Mouse (Mus musculus) heart, adult 2 months (tissue): ENCODE measurements around the gene Setd7. TPM values are rescaled to one million over a fixed set of nuclear protein-coding genes. Genes with fewer than 3 reads are reported as not detected.

Experiments
- DNase-seq, 2 experiments: peaks; one replicate each; pipeline ENCODE4 v3.0.0; 2021
- H3K27ac ChIP-seq: fragments of 200-600 bp; 2 replicates; pipeline ENCODE4 v1.8.1; 2022
- H3K27me3 ChIP-seq: fragments of 200-500 bp; 2 replicates; pipeline ENCODE4 v1.6.1; 2012; ENCODE audit warnings: mild to moderate bottlenecking, low read length, inconsistent platforms, mixed read lengths; ENCODE audit not compliant: control insufficient read depth, insufficient read depth
- H3K36me3 ChIP-seq: fragments of 200-500 bp; 2 replicates; pipeline ENCODE4 v1.6.1; 2012; ENCODE audit warnings: low read length, inconsistent platforms; ENCODE audit not compliant: control insufficient read depth, insufficient read depth
- H3K4me1 ChIP-seq: fragments of 200-500 bp; 2 replicates; pipeline ENCODE4 v1.6.1; 2011; ENCODE audit warnings: low read length; ENCODE audit not compliant: control insufficient read depth, insufficient read depth
- H3K4me3 ChIP-seq: fragments of 200-600 bp; 2 replicates; pipeline ENCODE4 v1.8.1; 2022
- H3K79me2 ChIP-seq: fragments of 200-500 bp; replicated peaks from 2 replicates; pipeline ENCODE4 v1.6.1; 2012; ENCODE audit warnings: mild to moderate bottlenecking, inconsistent platforms, low read length, moderate library complexity, mixed read lengths; ENCODE audit not compliant: control insufficient read depth, insufficient read depth
- H3K9ac ChIP-seq: fragments of 200-500 bp; 2 replicates; pipeline ENCODE4 v1.6.1; 2012; ENCODE audit warnings: low read depth, mild to moderate bottlenecking, control low read depth, inconsistent platforms, low read length, mixed read lengths
- CTCF ChIP-seq: fragments of 200-600 bp; IDR thresholded peaks from 2 replicates; pipeline ENCODE4 v1.8.1; 2022; ENCODE audit warnings: antibody characterized with exemption, mild to moderate bottlenecking, moderate library complexity
- EP300 ChIP-seq: fragments of 200-500 bp; IDR thresholded peaks from 2 replicates; pipeline ENCODE4 v1.6.1; 2011; ENCODE audit warnings: low read depth, low read length, control low read depth; ENCODE audit not compliant: insufficient read depth
- POLR2A ChIP-seq: fragments of 200-500 bp; IDR thresholded peaks from 2 replicates; pipeline ENCODE4 v1.6.1; 2011; ENCODE audit warnings: mild to moderate bottlenecking, low read depth, low read length, control low read depth; ENCODE audit not compliant: insufficient read depth
- WGBS: fragments of 180-500 bp; shearing (Covaris S2); methylation state at CpG from one replicate; pipeline ENCODE4 v1.1.7; 2018; 5-methylcytosine and 5-hydroxymethylcytosine counted together
- intact Hi-C: fragments of 180-260 bp; cut with DNase I; formaldehyde crosslinking; loops from one replicate; pipeline ENCODE4 v1.15.1; 2025
- polyA plus RNA-seq: library from polyadenylated mRNA; depleted of rRNA; stranded (reverse); fragments of >200 nt; gene quantifications from 2 replicates; pipeline ENCODE4 v1.2.3, GENCODE M21; 2012
- total RNA-seq, 2 experiments: library from RNA; stranded (reverse); gene quantifications; 2 replicates each; pipeline ENCODE4 v1.2.3; 2021

Setd7 gene
- total and polyA plus RNA-seq, 3 experiments: 21.6 to 68.2 (median 51.0) TPM

DNA sequence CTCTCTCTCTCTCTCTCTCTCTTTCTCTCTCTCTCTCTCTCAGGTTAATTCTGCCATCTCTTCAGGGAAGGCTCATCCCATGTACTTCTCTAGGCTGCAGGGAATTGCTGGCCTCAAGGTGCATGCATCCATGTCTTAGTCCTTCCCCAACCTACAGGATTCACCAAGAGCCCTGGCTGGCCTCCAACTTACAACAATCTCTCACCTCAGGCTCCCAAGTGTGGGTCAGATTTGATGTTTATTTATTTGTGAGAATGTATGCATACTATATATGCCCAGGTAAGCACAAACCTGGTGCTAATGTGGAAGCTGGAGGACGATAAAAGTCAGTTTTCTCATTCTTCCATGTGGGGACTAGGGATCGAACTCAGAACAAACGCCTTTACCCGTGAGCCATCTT, 5.8 kb downstream of the Setd7 start:
- no peak for DNase-seq
- no peak overlapping the region for H3K9ac ChIP-seq
- intact Hi-C loops: loop anchor here (10.0 kb wide), 2 partner anchors 1390 to 1910 kb away; partner anchors contain the start of genes Nhlrc3 and Proser1
- H3K4me3 ChIP-seq: no peak overlapping the region
- 89% methylated on average over 4 of the region's 4 CpGs for WGBS
- no peaks in the 10 kb centered on the region for H3K27me3 ChIP-seq
- peaks cover 19% of the 10 kb centered on the region for H3K4me1 ChIP-seq
- no peaks in the 10 kb centered on the region; the same call in 1 of the 2 replicates for H3K36me3 ChIP-seq
- H3K79me2 ChIP-seq: peaks cover 2% of the 10 kb centered on the region
- no peak overlapping the region for H3K27ac ChIP-seq
- TF ChIP-seq CTCF (no peak), POLR2A (no peak), EP300 (no peak)

DNA sequence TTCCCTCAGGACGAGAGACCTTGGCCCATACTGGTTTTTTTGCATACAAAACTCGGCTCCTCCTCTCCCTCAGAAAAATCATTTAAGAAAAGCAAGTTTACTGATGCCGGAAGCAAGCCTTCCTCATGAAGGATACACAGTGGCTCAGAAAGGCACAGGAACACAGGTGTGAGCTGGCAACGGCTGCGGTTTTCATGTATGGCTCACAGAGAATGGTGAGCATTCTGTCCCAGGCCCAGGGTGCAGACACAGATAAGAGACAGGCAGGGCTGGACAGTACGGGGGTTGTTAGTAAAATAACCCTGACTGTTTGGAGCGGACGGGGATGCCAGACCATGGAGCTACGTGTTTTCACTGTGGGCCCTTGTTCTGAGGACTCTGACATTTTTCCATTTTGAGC, 6.6 kb downstream of the Setd7 start:
- Histone ChIP-seq H3K27me3 (no peaks in the 10 kb centered on the region), H3K4me3 (no peak overlapping the region; the same call in 1 of the 2 replicates), H3K79me2 (peaks cover 3% of the 10 kb centered on the region), H3K9ac (no peak overlapping the region), H3K4me1 (peaks cover 19% of the 10 kb centered on the region), H3K27ac (peak overlapping the region; percentile 56), H3K36me3 (no peaks in the 10 kb centered on the region; the same call in 1 of the 2 replicates)
- TF ChIP-seq POLR2A (no peak), CTCF (no peak), EP300 (no peak)
- intact Hi-C loops: loop anchor here (10.0 kb wide), 2 partner anchors 1391 to 1911 kb away; partner anchors contain the start of genes Nhlrc3 and Proser1
- 47% methylated on average over 9 of the region's 9 CpGs for WGBS
- DNase-seq: peak in 1 of 2 experiments; percentile 28

DNA sequence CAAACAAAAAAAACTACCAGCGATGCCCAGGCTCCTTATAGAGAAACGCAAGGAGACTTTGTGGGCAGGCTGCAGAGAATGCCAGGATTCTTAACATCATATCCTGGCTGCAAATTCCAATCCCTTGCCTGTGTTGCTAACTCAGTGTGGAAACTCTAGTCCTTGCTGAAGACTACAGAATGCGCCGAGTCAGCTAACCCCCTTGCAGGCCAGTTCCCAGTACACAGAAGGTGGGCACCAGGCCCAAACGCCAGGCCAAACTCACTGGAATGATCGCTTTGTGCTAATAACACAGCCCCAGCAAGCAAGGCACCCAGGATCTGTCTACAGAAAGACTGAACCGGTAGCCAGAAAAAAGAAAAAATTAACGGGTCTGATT, 7.2 kb downstream of the Setd7 start:
- 16% methylated on average over 8 of the region's 8 CpGs for WGBS
- Histone ChIP-seq H3K79me2 (peaks cover 3% of the 10 kb centered on the region), H3K9ac (peak overlapping the region; percentile 14), H3K4me3 (peak overlapping the region; percentile 19), H3K4me1 (peaks cover 19% of the 10 kb centered on the region), H3K27me3 (no peaks in the 10 kb centered on the region), H3K36me3 (no peaks in the 10 kb centered on the region; the same call in 1 of the 2 replicates), H3K27ac (peak overlapping the region; percentile 56)
- no peak for TF ChIP-seq POLR2A
- TF ChIP-seq EP300: no peak
- TF ChIP-seq CTCF: no peak
- peak; percentile 63 to 71 for DNase-seq
- intact Hi-C loops: loop anchor here (10.0 kb wide), 2 partner anchors 1391 to 1911 kb away; partner anchors contain the start of genes Nhlrc3 and Proser1

DNA sequence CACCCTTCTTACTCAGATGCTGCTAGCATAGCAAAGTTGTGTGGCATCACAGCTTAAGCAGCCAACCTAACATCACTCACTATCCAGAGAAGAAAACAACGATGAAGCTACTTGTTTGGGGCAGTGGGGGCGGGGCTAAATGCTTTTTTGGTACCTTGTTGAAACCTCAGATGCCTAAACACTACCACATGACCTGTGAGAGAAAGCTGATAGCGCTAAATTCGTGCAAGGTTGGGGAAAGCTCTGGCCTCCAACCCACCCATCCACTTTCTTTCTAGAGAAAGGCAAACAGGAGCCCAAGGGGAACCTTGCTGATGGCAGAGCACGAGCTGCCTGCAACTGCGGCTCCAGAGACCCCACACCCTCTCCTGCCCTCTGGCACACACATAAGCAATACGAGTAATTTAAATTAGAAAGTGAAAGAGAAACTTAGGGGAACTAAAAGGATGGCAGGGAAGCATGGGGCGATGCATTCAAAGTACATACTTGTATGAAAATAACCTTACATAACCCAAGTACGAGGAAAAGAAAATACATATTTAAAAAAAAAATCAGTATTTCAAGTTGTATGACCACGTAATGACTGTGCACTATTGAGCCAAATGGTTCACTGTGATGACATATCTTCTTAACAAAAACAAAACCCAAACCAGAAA, 7.7 kb downstream of the Setd7 start:
- TF ChIP-seq POLR2A: no peak
- TF ChIP-seq EP300: no peak
- TF ChIP-seq CTCF: no peak
- H3K9ac ChIP-seq: peak overlapping the region; percentile 54
- no peaks in the 10 kb centered on the region for H3K27me3 ChIP-seq
- H3K79me2 ChIP-seq: peaks cover 2% of the 10 kb centered on the region
- no peaks in the 10 kb centered on the region; the same call in none of the 2 replicates for H3K36me3 ChIP-seq
- peaks cover 17% of the 10 kb centered on the region for H3K4me1 ChIP-seq
- peak overlapping the region; percentile 19 for H3K4me3 ChIP-seq
- peak; percentile 35 to 45 for DNase-seq
- 13% methylated on average over 10 of the region's 10 CpGs for WGBS
- intact Hi-C loops: loop anchor here (10.0 kb wide), 2 partner anchors 1392 to 1912 kb away; partner anchors contain the start of genes Nhlrc3 and Proser1
- peak overlapping the region; percentile 56 for H3K27ac ChIP-seq

DNA sequence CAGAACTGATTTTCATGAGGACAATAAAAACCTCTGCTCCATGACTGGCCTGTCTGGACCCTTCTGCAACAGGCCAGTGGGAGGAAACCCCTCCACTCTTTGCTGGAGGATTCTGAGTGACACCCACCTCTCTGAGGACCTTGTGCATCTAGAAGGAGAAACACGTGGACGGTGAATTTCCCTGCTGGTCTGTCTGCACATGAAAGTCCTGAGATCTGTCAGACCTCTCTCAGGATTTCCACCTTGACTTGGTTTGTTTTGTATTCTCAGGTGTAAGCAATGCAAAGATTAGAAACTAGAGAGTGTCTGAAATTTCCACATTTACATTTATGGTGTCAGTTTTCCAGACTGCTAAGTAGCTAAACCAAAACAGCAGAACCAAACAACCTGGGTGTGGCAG, 8.5 kb downstream of the Setd7 start:
- Histone ChIP-seq H3K27ac (peak overlapping the region; percentile 56; the same call in 1 of the 2 replicates), H3K4me3 (no peak overlapping the region), H3K36me3 (peaks cover 2% of the 10 kb centered on the region), H3K9ac (no peak overlapping the region), H3K4me1 (peaks cover 21% of the 10 kb centered on the region), H3K79me2 (peaks cover 2% of the 10 kb centered on the region), H3K27me3 (no peaks in the 10 kb centered on the region)
- DNase-seq: no peak
- 78% methylated on average over 2 of the region's 2 CpGs for WGBS
- TF ChIP-seq CTCF (no peak), EP300 (no peak)
- intact Hi-C loops: loop anchor here (10.0 kb wide), 2 partner anchors 1393 to 1913 kb away; partner anchors contain the start of genes Nhlrc3 and Proser1

DNA sequence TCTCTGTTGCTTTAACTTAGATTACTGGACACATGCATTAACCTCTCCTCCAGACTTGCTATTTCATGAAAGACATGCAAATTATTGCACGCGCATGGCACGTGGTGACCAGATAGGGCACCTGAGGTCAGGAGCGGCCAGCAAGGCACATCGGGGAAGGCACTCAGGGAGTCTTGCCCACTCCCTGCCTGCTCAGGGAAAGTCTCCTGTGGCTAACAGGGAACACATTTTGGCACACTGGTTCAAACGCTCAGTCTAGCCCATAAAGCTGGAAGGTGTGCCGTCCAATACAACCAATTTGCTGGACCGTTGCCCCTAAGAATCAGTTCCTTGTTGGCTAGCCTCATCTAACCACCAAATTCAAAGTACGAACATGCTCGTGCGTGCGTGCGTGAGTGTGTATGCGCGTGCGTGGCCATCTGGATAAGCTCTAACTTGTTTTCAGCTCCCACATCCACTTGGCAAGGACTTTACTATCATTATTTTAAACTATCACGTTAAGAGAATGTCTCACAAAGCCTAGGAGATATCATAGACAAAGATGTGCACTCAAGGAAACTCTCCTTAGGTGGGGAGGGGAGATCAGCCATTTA, 11.6 kb downstream of the Setd7 start:
- WGBS: 85% methylated on average over 17 of the region's 17 CpGs
- intact Hi-C loops: no loop called here
- H3K27me3 ChIP-seq: no peaks in the 10 kb centered on the region
- peaks cover 5% of the 10 kb centered on the region for H3K36me3 ChIP-seq
- no peak for DNase-seq
- H3K4me1 ChIP-seq: peaks cover 14% of the 10 kb centered on the region
- peaks cover 3% of the 10 kb centered on the region for H3K79me2 ChIP-seq
- H3K9ac ChIP-seq: no peak overlapping the region
- TF ChIP-seq CTCF: no peak
- TF ChIP-seq POLR2A: no peak
- no peak for TF ChIP-seq EP300
- H3K27ac ChIP-seq: no peak overlapping the region
- no peak overlapping the region for H3K4me3 ChIP-seq
